Mouse (Mus musculus): Measurements from ENCODE around the gene A130010J15Rik. TPM values are rescaled to one million over a fixed set of nuclear protein-coding genes. Genes with fewer than 3 reads are reported as not detected.

Gene A130010J15Rik
- polyA plus RNA-seq, 1 experiment from 2014 or later: 16.6 TPM

- 66% methylated on average over 5 of the region's 5 CpGs for WGBS
- Histone ChIP-seq H3K4me3 (ENCODE audit: low read depth, low read length) (no peak overlapping the region), H3K36me3 (ENCODE audit: control insufficient read depth, insufficient read depth, low read length) (no peaks in the 10 kb centered on the region), H3K27ac (ENCODE audit: low read length) (no peak overlapping the region), H3K27me3 (ENCODE audit: control insufficient read depth, insufficient read depth, low read length) (no peaks in the 10 kb centered on the region), H3K4me1 (ENCODE audit: control insufficient read depth, insufficient read depth, low read length) (no peaks in the 10 kb centered on the region), H3K9me3 (ENCODE audit: control insufficient read depth, low read depth, low read length) (no peaks in the 10 kb centered on the region), H3K4me2 (replicated peaks; ENCODE audit: low read depth, low read length) (no peak overlapping the region), H3K9ac (replicated peaks; ENCODE audit: low read depth, low read length) (no peak overlapping the region)
- no peak for ATAC-seq (ENCODE audit: insufficient number of reproducible peaks, insufficient read depth, low FRiP score, low read depth)
These were observed 43.5 kb downstream of the A130010J15Rik start for GRCm38 (mm10) chr1:193211371-193211770.

GRCm38 (mm10) chr1:193214053-193214452, 46.2 kb downstream of the A130010J15Rik start:
- WGBS: 65% methylated on average over 5 of the region's 5 CpGs
- no peaks in the 10 kb centered on the region for H3K9me3 ChIP-seq (ENCODE audit: control insufficient read depth, low read depth, low read length)
- no peak overlapping the region for H3K4me2 ChIP-seq (replicated peaks; ENCODE audit: low read depth, low read length)
- no peak for ATAC-seq (ENCODE audit: insufficient number of reproducible peaks, insufficient read depth, low FRiP score, low read depth)
- H3K27ac ChIP-seq (ENCODE audit: low read length): no peak overlapping the region
- no peak overlapping the region for H3K9ac ChIP-seq (replicated peaks; ENCODE audit: low read depth, low read length)
- no peaks in the 10 kb centered on the region for H3K36me3 ChIP-seq (ENCODE audit: control insufficient read depth, insufficient read depth, low read length)
- H3K4me3 ChIP-seq (ENCODE audit: low read depth, low read length): no peak overlapping the region
- no peaks in the 10 kb centered on the region for H3K4me1 ChIP-seq (ENCODE audit: control insufficient read depth, insufficient read depth, low read length)
- no peaks in the 10 kb centered on the region for H3K27me3 ChIP-seq (ENCODE audit: control insufficient read depth, insufficient read depth, low read length)

GRCm38 (mm10) chr1:193216000-193216399, 48.2 kb downstream of the A130010J15Rik start:
- H3K9me3 ChIP-seq (ENCODE audit: control insufficient read depth, low read depth, low read length): no peaks in the 10 kb centered on the region
- 74% methylated on average over 3 of the region's 3 CpGs for WGBS
- no peak overlapping the region for H3K27ac ChIP-seq (ENCODE audit: low read length)
- H3K36me3 ChIP-seq (ENCODE audit: control insufficient read depth, insufficient read depth, low read length): no peaks in the 10 kb centered on the region
- H3K27me3 ChIP-seq (ENCODE audit: control insufficient read depth, insufficient read depth, low read length): no peaks in the 10 kb centered on the region
- no peak overlapping the region for H3K4me2 ChIP-seq (replicated peaks; ENCODE audit: low read depth, low read length)
- no peak for ATAC-seq (ENCODE audit: insufficient number of reproducible peaks, insufficient read depth, low FRiP score, low read depth)
- H3K4me1 ChIP-seq (ENCODE audit: control insufficient read depth, insufficient read depth, low read length): no peaks in the 10 kb centered on the region
- no peak overlapping the region for H3K9ac ChIP-seq (replicated peaks; ENCODE audit: low read depth, low read length)
- H3K4me3 ChIP-seq (ENCODE audit: low read depth, low read length): no peak overlapping the region

- Histone ChIP-seq H3K4me3 (ENCODE audit: low read depth, low read length) (no peak overlapping the region), H3K27ac (ENCODE audit: low read length) (no peak overlapping the region), H3K4me2 (replicated peaks; ENCODE audit: low read depth, low read length) (no peak overlapping the region), H3K27me3 (ENCODE audit: control insufficient read depth, insufficient read depth, low read length) (no peaks in the 10 kb centered on the region), H3K36me3 (ENCODE audit: control insufficient read depth, insufficient read depth, low read length) (no peaks in the 10 kb centered on the region), H3K4me1 (ENCODE audit: control insufficient read depth, insufficient read depth, low read length) (no peaks in the 10 kb centered on the region), H3K9ac (replicated peaks; ENCODE audit: low read depth, low read length) (no peak overlapping the region), H3K9me3 (ENCODE audit: control insufficient read depth, low read depth, low read length) (no peaks in the 10 kb centered on the region)
- WGBS: 66% methylated on average over 5 of the region's 5 CpGs
- ATAC-seq (ENCODE audit: insufficient number of reproducible peaks, insufficient read depth, low FRiP score, low read depth): no peak
These were observed 52.6 kb downstream of the A130010J15Rik start for GRCm38 (mm10) chr1:193220408-193220807.

- Histone ChIP-seq H3K4me3 (ENCODE audit: low read depth, low read length) (no peak overlapping the region), H3K4me1 (ENCODE audit: control insufficient read depth, insufficient read depth, low read length) (no peaks in the 10 kb centered on the region), H3K27ac (ENCODE audit: low read length) (no peak overlapping the region), H3K27me3 (ENCODE audit: control insufficient read depth, insufficient read depth, low read length) (no peaks in the 10 kb centered on the region), H3K36me3 (ENCODE audit: control insufficient read depth, insufficient read depth, low read length) (no peaks in the 10 kb centered on the region), H3K9ac (replicated peaks; ENCODE audit: low read depth, low read length) (no peak overlapping the region), H3K4me2 (replicated peaks; ENCODE audit: low read depth, low read length) (no peak overlapping the region), H3K9me3 (ENCODE audit: control insufficient read depth, low read depth, low read length) (no peaks in the 10 kb centered on the region)
- no peak for ATAC-seq (ENCODE audit: insufficient number of reproducible peaks, insufficient read depth, low FRiP score, low read depth)
- 19% methylated on average over 3 of the region's 3 CpGs for WGBS
These were observed 57.7 kb downstream of the A130010J15Rik start for GRCm38 (mm10) chr1:193225531-193225930.

GRCm38 (mm10) chr1:193226114-193226513, 58.3 kb downstream of the A130010J15Rik start:
- Histone ChIP-seq H3K9me3 (ENCODE audit: control insufficient read depth, low read depth, low read length) (no peaks in the 10 kb centered on the region), H3K4me1 (ENCODE audit: control insufficient read depth, insufficient read depth, low read length) (no peaks in the 10 kb centered on the region), H3K27ac (ENCODE audit: low read length) (no peak overlapping the region), H3K36me3 (ENCODE audit: control insufficient read depth, insufficient read depth, low read length) (no peaks in the 10 kb centered on the region), H3K4me3 (ENCODE audit: low read depth, low read length) (no peak overlapping the region), H3K9ac (replicated peaks; ENCODE audit: low read depth, low read length) (no peak overlapping the region), H3K4me2 (replicated peaks; ENCODE audit: low read depth, low read length) (no peak overlapping the region), H3K27me3 (ENCODE audit: control insufficient read depth, insufficient read depth, low read length) (no peaks in the 10 kb centered on the region)
- no peak for ATAC-seq (ENCODE audit: insufficient number of reproducible peaks, insufficient read depth, low FRiP score, low read depth)
- 89% methylated on average over 4 of the region's 4 CpGs for WGBS

- Histone ChIP-seq H3K9me3 (ENCODE audit: control insufficient read depth, low read depth, low read length) (no peaks in the 10 kb centered on the region), H3K4me2 (replicated peaks; ENCODE audit: low read depth, low read length) (no peak overlapping the region), H3K4me3 (ENCODE audit: low read depth, low read length) (no peak overlapping the region), H3K9ac (replicated peaks; ENCODE audit: low read depth, low read length) (no peak overlapping the region), H3K27ac (ENCODE audit: low read length) (no peak overlapping the region), H3K27me3 (ENCODE audit: control insufficient read depth, insufficient read depth, low read length) (no peaks in the 10 kb centered on the region), H3K4me1 (ENCODE audit: control insufficient read depth, insufficient read depth, low read length) (no peaks in the 10 kb centered on the region), H3K36me3 (ENCODE audit: control insufficient read depth, insufficient read depth, low read length) (no peaks in the 10 kb centered on the region)
- 42% methylated on average over 7 of the region's 7 CpGs for WGBS
- ATAC-seq (ENCODE audit: insufficient number of reproducible peaks, insufficient read depth, low FRiP score, low read depth): no peak
These were observed 59.1 kb downstream of the A130010J15Rik start for GRCm38 (mm10) chr1:193226724-193227522.

All from stomach, embryonic 14.5 days (tissue).